Mouse (Mus musculus): ENCODE results near the gene 1700029I15Rik.

1700029I15Rik gene

GRCm38 (mm10) chr2:92373437-92373813, 8.9 kb upstream of the 1700029I15Rik start:
- in situ Hi-C loops (cut with MboI, MseI) = no loop called here

GRCm38 (mm10) chr2:92374514-92374913, 7.8 kb upstream of the 1700029I15Rik start, which contains the start of the genes Pex16 and Large2:
Gene Pex16, plus strand, starts transcription at chr2:92374676.
Gene Large2, minus strand, starts transcription at chr2:92374869.
- in situ Hi-C loops (cut with MboI, MseI) = no loop called here

- in situ Hi-C loops (cut with MboI, MseI) = loop anchor here (5.0 kb wide), 1 partner anchor 62 kb away; no protein-coding TSS in a partner anchor
Measured at GRCm38 (mm10) chr2:92375099-92375623, 7.2 kb upstream of the 1700029I15Rik start.

GRCm38 (mm10) chr2:92375788-92376187, 6.5 kb upstream of the 1700029I15Rik start:
- in situ Hi-C loops (cut with MboI, MseI) = loop anchor here (5.0 kb wide), 1 partner anchor 62 kb away; no protein-coding TSS in a partner anchor

GRCm38 (mm10) chr2:92376300-92376699, 6.0 kb upstream of the 1700029I15Rik start:
- in situ Hi-C loops (cut with MboI, MseI) = loop anchor here (5.0 kb wide), 1 partner anchor 61 kb away; no protein-coding TSS in a partner anchor

- in situ Hi-C loops (cut with MboI, MseI) = loop anchor here (5.0 kb wide), 1 partner anchor 60 kb away; no protein-coding TSS in a partner anchor
Measured at GRCm38 (mm10) chr2:92377320-92377719, 5.0 kb upstream of the 1700029I15Rik start.

GRCm38 (mm10) chr2:92379783-92380494, 2.4 kb upstream of the 1700029I15Rik start:
- in situ Hi-C loops (cut with MboI, MseI) = loop anchor here (5.0 kb wide), 1 partner anchor 57 kb away; no protein-coding TSS in a partner anchor

GRCm38 (mm10) chr2:92380495-92381050, 1.8 kb upstream of the 1700029I15Rik start:
- in situ Hi-C loops (cut with MboI, MseI) = no loop called here

GRCm38 (mm10) chr2:92381161-92381560, 1.2 kb upstream of the 1700029I15Rik start:
- in situ Hi-C loops (cut with MboI, MseI) = no loop called here

GRCm38 (mm10) chr2:92382759-92383158, 421 bp downstream of the 1700029I15Rik start:
- in situ Hi-C loops (cut with MboI, MseI) = no loop called here

GRCm38 (mm10) chr2:92384101-92384500, 1.8 kb downstream of the 1700029I15Rik start:
- in situ Hi-C loops (cut with MboI, MseI) = no loop called here

- in situ Hi-C loops (cut with MboI, MseI) = no loop called here
Measured at GRCm38 (mm10) chr2:92385113-92386051, 3.0 kb downstream of the 1700029I15Rik start.

GRCm38 (mm10) chr2:92386821-92387570, 4.7 kb downstream of the 1700029I15Rik start:
- in situ Hi-C loops (cut with MboI, MseI) = no loop called here

- in situ Hi-C loops (cut with MboI, MseI) = no loop called here
Measured at GRCm38 (mm10) chr2:92387646-92388045, 5.3 kb downstream of the 1700029I15Rik start.

GRCm38 (mm10) chr2:92388081-92388517, 5.8 kb downstream of the 1700029I15Rik start:
- in situ Hi-C loops (cut with MboI, MseI) = no loop called here

GRCm38 (mm10) chr2:92388891-92389641, 6.7 kb downstream of the 1700029I15Rik start:
- in situ Hi-C loops (cut with MboI, MseI) = no loop called here

- in situ Hi-C loops (cut with MboI, MseI) = loop anchor here (10.0 kb wide), 1 partner anchor 1895 kb away; no protein-coding TSS in a partner anchor
Measured at GRCm38 (mm10) chr2:92389645-92390044, 7.3 kb downstream of the 1700029I15Rik start.

- in situ Hi-C loops (cut with MboI, MseI) = loop anchor here (10.0 kb wide), 1 partner anchor 1896 kb away; no protein-coding TSS in a partner anchor
Measured at GRCm38 (mm10) chr2:92390206-92390930, 8.0 kb downstream of the 1700029I15Rik start.

GRCm38 (mm10) chr2:92391116-92391515, 8.8 kb downstream of the 1700029I15Rik start:
- in situ Hi-C loops (cut with MboI, MseI) = loop anchor here (10.0 kb wide), 1 partner anchor 1896 kb away; no protein-coding TSS in a partner anchor
